Mouse (Mus musculus): ENCODE results near the gene Ipo11. TPM values are rescaled to one million over a fixed set of nuclear protein-coding genes. Genes with fewer than 3 reads are reported as not detected.

The Ipo11 gene
- polyA plus RNA-seq, 1 experiment from 2014 or later: 70.6 TPM

DNA sequence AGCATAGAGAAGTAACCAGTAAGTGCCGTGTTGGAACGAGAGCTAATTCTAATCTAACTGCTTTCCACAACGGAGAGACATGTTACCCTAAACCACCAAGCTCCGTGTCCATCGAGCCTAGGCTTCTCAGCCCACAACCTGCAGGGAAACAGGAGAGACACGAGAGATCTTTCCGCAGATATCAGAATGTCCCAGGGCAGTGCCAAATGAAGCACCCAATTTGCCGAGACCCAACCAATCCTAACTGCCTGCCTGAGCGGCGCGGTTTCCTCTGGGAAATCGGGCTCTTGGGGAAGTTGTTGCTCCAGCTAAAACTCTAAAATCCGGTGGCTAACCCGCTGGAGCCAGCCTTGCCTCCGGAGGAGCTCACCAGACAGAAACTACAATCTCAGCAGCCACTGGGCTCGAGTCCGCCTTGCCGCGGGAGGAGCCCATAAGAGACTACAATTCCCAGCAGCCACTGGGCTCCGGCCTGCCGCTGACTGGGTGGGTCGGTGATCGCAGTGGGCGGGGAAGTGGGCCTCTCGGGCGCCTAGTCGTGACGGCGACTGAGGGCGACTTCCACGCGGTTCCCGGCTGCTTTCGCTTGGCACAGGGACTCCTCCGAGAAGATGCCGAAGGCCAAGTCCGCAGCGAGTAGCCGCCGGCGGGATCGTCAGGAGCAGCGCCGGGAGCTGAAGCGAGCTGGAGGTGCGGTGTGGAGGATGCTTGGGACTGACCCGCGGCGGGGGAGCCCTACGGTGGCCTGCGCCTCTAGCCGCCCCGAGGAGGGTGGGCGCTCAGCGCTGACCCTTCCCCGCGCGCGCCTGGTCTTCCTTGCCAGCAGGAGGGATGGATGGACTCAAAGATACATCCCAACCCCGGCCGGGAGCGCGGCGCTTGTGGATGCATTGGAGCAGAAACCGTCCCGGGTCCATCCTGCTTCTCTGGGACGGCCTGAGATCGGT lies 10.1 kb upstream of the Ipo11 start, which contains the start of gene Dimt1:
Gene Dimt1 (plus strand): TSS at position 534 of the 947 bp plus-strand sequence.
- Histone ChIP-seq H3K4me3 (ENCODE audit: control insufficient read depth in 1 of 2, insufficient read depth in 1 of 2, low read depth in 1 of 2, low read length in 2 of 2) (peak within 1 kb of the TSS; percentile 66 to 97), H3K4me1 (ENCODE audit: control insufficient read depth in 2 of 2, insufficient read depth in 2 of 2, low read length in 2 of 2) (peaks cover 0 to 16% of the 10 kb centered on the region in 2 experiments; a peak in 2 of 4 replicates), H3K9me3 (ENCODE audit: control insufficient read depth, low read length) (no peaks in the 10 kb centered on the region), H3K36me3 (ENCODE audit: control insufficient read depth, insufficient read depth, low read length) (peaks cover 30% of the 10 kb centered on the region), H3K9ac (ENCODE audit: low read length) (peak within 1 kb of the TSS; percentile 80), H3K4me2 (ENCODE audit: low read length) (peak within 1 kb of the TSS; percentile 78), H3K27me3 (ENCODE audit: control insufficient read depth, insufficient read depth, low read length) (no peaks in the 10 kb centered on the region), H3K27ac (replicated peaks in 1 of 2; ENCODE audit: control insufficient read depth in 1 of 2, insufficient read depth in 1 of 2, low read depth in 2 of 2, low read length in 2 of 2) (peak within 1 kb of the TSS; percentile 85 to 87)
- under 1% methylated on average over 66 of the region's 68 CpGs for WGBS
- peak; percentile 97 for ATAC-seq (ENCODE audit: insufficient number of reproducible peaks, insufficient read depth, low FRiP score, low read depth)

DNA sequence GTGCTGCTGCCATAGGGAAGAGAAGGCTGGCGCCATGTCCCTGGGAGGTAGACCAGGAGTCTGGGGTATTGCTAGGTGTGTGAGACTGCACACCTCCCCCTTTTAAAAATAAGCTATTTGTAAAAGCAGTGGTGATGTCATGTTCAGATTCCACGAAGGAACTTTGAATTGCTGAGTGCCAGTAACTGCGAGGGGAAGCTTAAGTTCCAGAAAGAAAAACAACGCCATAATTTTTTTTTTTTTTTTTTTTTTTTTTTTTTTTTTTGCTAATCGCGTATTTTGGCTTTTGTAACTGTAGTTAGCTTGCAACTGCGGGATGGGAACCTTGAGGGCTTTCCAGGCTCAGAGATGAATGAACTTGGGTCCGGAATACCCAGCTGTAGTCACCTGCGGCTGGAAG lies 8.8 kb upstream of the Ipo11 start:
- H3K4me3 ChIP-seq (ENCODE audit: control insufficient read depth in 1 of 2, insufficient read depth in 1 of 2, low read depth in 1 of 2, low read length in 2 of 2): no peak overlapping the region
- no peaks in the 10 kb centered on the region; the same call in 1 of the 2 replicates for H3K9me3 ChIP-seq (ENCODE audit: control insufficient read depth, low read length)
- H3K27ac ChIP-seq (replicated peaks in 1 of 2; ENCODE audit: control insufficient read depth in 1 of 2, insufficient read depth in 1 of 2, low read depth in 2 of 2, low read length in 2 of 2): no peak overlapping the region
- no peak overlapping the region for H3K4me2 ChIP-seq (ENCODE audit: low read length)
- H3K27me3 ChIP-seq (ENCODE audit: control insufficient read depth, insufficient read depth, low read length): no peaks in the 10 kb centered on the region
- WGBS: 77% methylated on average over 9 of the region's 9 CpGs
- no peak for ATAC-seq (ENCODE audit: insufficient number of reproducible peaks, insufficient read depth, low FRiP score, low read depth)
- no peak overlapping the region for H3K9ac ChIP-seq (ENCODE audit: low read length)
- H3K36me3 ChIP-seq (ENCODE audit: control insufficient read depth, insufficient read depth, low read length): peaks cover 18% of the 10 kb centered on the region
- H3K4me1 ChIP-seq (ENCODE audit: control insufficient read depth in 2 of 2, insufficient read depth in 2 of 2, low read length in 2 of 2): peaks cover 0 to 16% of the 10 kb centered on the region in 2 experiments; a peak in 2 of 4 replicates

DNA sequence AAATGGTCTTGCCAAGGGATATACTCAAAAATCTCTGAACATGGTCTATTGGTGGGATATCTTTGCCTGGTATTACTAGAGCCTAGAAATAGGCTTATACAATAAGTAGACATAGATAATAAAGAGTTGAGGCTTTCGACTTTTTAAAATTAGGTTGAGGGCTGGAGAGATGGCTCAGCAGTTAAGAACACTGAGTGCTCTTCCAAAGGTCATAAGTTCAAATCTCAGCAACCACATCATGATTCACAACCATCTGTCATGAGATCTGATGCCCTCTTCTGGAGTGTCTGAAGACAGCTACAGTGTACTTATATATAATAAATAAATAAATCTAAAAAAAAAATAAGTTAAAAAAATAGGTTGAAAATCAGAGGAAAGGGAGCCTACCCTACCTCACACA lies 6.0 kb upstream of the Ipo11 start:
- no peak for ATAC-seq (ENCODE audit: insufficient number of reproducible peaks, insufficient read depth, low FRiP score, low read depth)
- Histone ChIP-seq H3K4me2 (ENCODE audit: low read length) (no peak overlapping the region), H3K9ac (ENCODE audit: low read length) (no peak overlapping the region), H3K36me3 (ENCODE audit: control insufficient read depth, insufficient read depth, low read length) (no peaks in the 10 kb centered on the region), H3K27ac (replicated peaks in 1 of 2; ENCODE audit: control insufficient read depth in 1 of 2, insufficient read depth in 1 of 2, low read depth in 2 of 2, low read length in 2 of 2) (no peak overlapping the region), H3K4me3 (ENCODE audit: control insufficient read depth in 1 of 2, insufficient read depth in 1 of 2, low read depth in 1 of 2, low read length in 2 of 2) (no peak overlapping the region), H3K27me3 (ENCODE audit: control insufficient read depth, insufficient read depth, low read length) (no peaks in the 10 kb centered on the region), H3K4me1 (ENCODE audit: control insufficient read depth in 2 of 2, insufficient read depth in 2 of 2, low read length in 2 of 2) (peaks cover 0 to 3% of the 10 kb centered on the region in 2 experiments; a peak in 2 of 4 replicates), H3K9me3 (ENCODE audit: control insufficient read depth, low read length) (no peaks in the 10 kb centered on the region; the same call in 1 of the 2 replicates)
- 73% methylated on average over 1 of the region's 1 CpGs for WGBS

DNA sequence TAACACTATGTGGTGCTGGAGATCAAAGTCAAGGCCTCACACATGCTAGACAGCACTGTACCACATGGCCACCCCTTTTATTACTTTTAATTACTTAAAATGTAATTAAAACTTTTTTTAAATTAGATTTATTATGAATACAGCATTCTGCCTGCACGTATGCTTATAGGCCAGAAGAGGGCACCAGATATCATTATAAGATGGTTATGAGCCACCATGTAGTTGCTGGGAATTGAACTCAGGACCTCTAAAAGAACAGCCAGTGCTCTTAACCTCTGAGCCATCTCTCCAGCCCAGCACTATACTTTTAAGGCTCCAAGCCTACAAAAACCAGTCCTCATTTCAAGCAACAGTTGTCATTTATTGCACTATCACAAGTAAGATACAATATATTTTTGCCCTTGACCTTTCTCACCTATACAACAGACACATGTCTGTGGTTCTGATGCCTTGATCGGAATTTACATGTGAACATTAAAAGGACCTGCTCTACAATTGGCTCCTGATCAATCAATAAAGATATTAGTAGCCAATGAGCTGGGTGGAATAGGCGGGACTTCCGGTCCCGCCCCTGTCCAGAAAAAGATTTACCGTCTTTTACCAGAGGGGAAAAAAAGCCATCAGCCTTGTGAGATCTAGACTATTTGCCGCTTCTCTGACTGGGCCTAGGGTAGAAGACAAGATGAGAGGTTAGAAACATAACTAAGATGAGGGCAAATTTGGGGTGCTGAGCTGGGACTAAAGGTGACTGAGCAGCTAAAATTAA lies 4.6 kb upstream of the Ipo11 start:
- Histone ChIP-seq H3K9ac (ENCODE audit: low read length) (no peak overlapping the region), H3K9me3 (ENCODE audit: control insufficient read depth, low read length) (no peaks in the 10 kb centered on the region; the same call in 1 of the 2 replicates), H3K36me3 (ENCODE audit: control insufficient read depth, insufficient read depth, low read length) (no peaks in the 10 kb centered on the region), H3K4me1 (ENCODE audit: control insufficient read depth in 2 of 2, insufficient read depth in 2 of 2, low read length in 2 of 2) (peaks cover 2% of the 10 kb centered on the region in 2 experiments; a peak in 1 of 4 replicates), H3K27ac (replicated peaks in 1 of 2; ENCODE audit: control insufficient read depth in 1 of 2, insufficient read depth in 1 of 2, low read depth in 2 of 2, low read length in 2 of 2) (no peak overlapping the region), H3K4me3 (ENCODE audit: control insufficient read depth in 1 of 2, insufficient read depth in 1 of 2, low read depth in 1 of 2, low read length in 2 of 2) (no peak overlapping the region), H3K4me2 (ENCODE audit: low read length) (no peak overlapping the region), H3K27me3 (ENCODE audit: control insufficient read depth, insufficient read depth, low read length) (no peaks in the 10 kb centered on the region)
- ATAC-seq (ENCODE audit: insufficient number of reproducible peaks, insufficient read depth, low FRiP score, low read depth): no peak
- WGBS: 21% methylated on average over 7 of the region's 7 CpGs

DNA sequence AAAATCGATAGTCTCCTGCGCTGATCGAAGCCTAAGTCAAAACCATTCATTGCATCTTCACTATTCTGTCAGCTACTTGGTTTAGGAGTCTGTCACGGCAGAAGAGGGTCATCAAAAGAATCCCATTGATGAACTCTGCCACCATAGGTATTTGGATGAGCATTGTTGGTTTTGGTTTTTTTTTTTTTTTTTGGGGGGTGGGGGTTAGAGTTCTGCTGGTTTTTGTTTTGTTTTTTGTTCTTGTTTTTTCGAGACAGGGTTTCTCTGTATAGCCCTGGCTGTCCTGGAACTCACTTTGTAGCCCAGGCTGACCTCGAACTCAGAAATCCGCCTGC lies 347 bp upstream of the Ipo11 start:
- Histone ChIP-seq H3K36me3 (ENCODE audit: control insufficient read depth, insufficient read depth, low read length) (no peaks in the 10 kb centered on the region), H3K27ac (replicated peaks in 1 of 2; ENCODE audit: control insufficient read depth in 1 of 2, insufficient read depth in 1 of 2, low read depth in 2 of 2, low read length in 2 of 2) (no peak overlapping the region), H3K27me3 (ENCODE audit: control insufficient read depth, insufficient read depth, low read length) (no peaks in the 10 kb centered on the region), H3K4me1 (ENCODE audit: control insufficient read depth in 2 of 2, insufficient read depth in 2 of 2, low read length in 2 of 2) (peaks cover 3 to 10% of the 10 kb centered on the region in 2 experiments; a peak in 3 of 4 replicates), H3K4me2 (ENCODE audit: low read length) (peak overlapping the region; percentile 72), H3K4me3 (ENCODE audit: control insufficient read depth in 1 of 2, insufficient read depth in 1 of 2, low read depth in 1 of 2, low read length in 2 of 2) (peak overlapping the region; percentile 84 to 100), H3K9me3 (ENCODE audit: control insufficient read depth, low read length) (no peaks in the 10 kb centered on the region; the same call in 1 of the 2 replicates), H3K9ac (ENCODE audit: low read length) (peak overlapping the region; percentile 97)
- WGBS: 25% methylated on average over 7 of the region's 7 CpGs
- 0 out of 2 replicates have a peak, but pooled peaks have one; percentile 8 for ATAC-seq (ENCODE audit: insufficient number of reproducible peaks, insufficient read depth, low FRiP score, low read depth)

DNA sequence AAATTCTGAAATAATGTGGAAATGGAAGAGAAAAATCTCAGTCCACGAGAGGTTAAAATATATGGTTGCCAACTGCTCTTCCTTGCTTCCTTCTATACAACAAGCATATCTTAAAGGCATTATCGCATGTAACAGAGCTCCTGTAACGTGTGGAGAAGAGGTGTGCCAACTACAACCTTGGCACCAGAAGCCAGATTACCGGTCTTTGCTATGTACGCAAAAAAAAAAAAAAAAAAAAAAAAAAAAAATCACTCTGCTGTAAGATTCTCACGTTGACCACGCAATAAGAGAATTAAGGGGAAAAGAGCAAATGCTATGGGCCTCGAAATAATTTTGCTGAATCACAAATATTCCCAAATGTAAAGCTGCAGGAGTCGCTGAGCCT lies 895 bp downstream of the Ipo11 start:
- H3K9me3 ChIP-seq (ENCODE audit: control insufficient read depth, low read length): no peaks in the 10 kb centered on the region

DNA sequence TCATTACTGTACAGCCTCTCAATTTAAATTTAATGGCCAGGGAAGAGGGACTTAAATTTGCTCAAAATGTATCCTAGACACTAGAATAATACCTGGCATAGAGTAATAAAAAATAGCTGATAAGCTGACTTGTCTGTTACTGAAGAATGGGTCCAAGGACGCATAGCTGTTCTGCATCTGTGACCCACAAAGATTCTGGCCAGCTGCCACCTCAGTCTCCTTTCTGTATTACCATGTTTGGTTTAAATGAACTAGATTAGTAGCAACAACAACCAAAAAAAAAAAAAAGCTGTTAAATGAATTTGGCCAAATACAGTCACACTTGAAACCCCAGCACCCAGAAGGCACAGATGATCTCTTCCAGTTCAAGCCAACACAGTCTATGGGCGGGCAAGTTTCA lies 7.6 kb downstream of the Ipo11 start:
- Histone ChIP-seq H3K4me2 (ENCODE audit: low read length) (no peak overlapping the region), H3K9ac (ENCODE audit: low read length) (no peak overlapping the region), H3K4me3 (ENCODE audit: control insufficient read depth in 1 of 2, insufficient read depth in 1 of 2, low read depth in 1 of 2, low read length in 2 of 2) (no peak overlapping the region), H3K27ac (replicated peaks in 1 of 2; ENCODE audit: control insufficient read depth in 1 of 2, insufficient read depth in 1 of 2, low read depth in 2 of 2, low read length in 2 of 2) (no peak overlapping the region), H3K36me3 (ENCODE audit: control insufficient read depth, insufficient read depth, low read length) (peaks cover 8% of the 10 kb centered on the region), H3K4me1 (ENCODE audit: control insufficient read depth in 2 of 2, insufficient read depth in 2 of 2, low read length in 2 of 2) (no peaks in the 10 kb centered on the region), H3K27me3 (ENCODE audit: control insufficient read depth, insufficient read depth, low read length) (no peaks in the 10 kb centered on the region), H3K9me3 (ENCODE audit: control insufficient read depth, low read length) (peaks cover 7% of the 10 kb centered on the region; the same call in 1 of the 2 replicates)
- WGBS: 89% methylated on average over 2 of the region's 2 CpGs
- no peak for ATAC-seq (ENCODE audit: insufficient number of reproducible peaks, insufficient read depth, low FRiP score, low read depth)

More for the DNA sequence above, 895 bp downstream of the Ipo11 start:
- Histone ChIP-seq H3K4me1 (ENCODE audit: control insufficient read depth in 2 of 2, insufficient read depth in 2 of 2, low read length in 2 of 2) (peaks cover 3 to 10% of the 10 kb centered on the region in 2 experiments; a peak in 3 of 4 replicates), H3K27ac (replicated peaks in 1 of 2; ENCODE audit: control insufficient read depth in 1 of 2, insufficient read depth in 1 of 2, low read depth in 2 of 2, low read length in 2 of 2) (peak overlapping the region; percentile 78 to 90), H3K27me3 (ENCODE audit: control insufficient read depth, insufficient read depth, low read length) (no peaks in the 10 kb centered on the region), H3K36me3 (ENCODE audit: control insufficient read depth, insufficient read depth, low read length) (no peaks in the 10 kb centered on the region), H3K9ac (ENCODE audit: low read length) (peak overlapping the region; percentile 97), H3K4me3 (ENCODE audit: control insufficient read depth in 1 of 2, insufficient read depth in 1 of 2, low read depth in 1 of 2, low read length in 2 of 2) (peak overlapping the region; percentile 84 to 100), H3K4me2 (ENCODE audit: low read length) (peak overlapping the region; percentile 72)
- 6% methylated on average over 9 of the region's 9 CpGs for WGBS
- ATAC-seq (ENCODE audit: insufficient number of reproducible peaks, insufficient read depth, low FRiP score, low read depth): no peak
